Mouse (Mus musculus) CD4-positive, CD25-positive, alpha-beta regulatory T cell, adult 4 months (primary cell): ENCODE measurements at regions not wholly inside any gene's neighbourhood (a gene's known extent, or its start where the extent isn't known, plus 50 kb on each side); places are given as distances from the start of the nearest gene placed in this dataset.

Experiments used
- ATAC-seq: one replicate; pipeline ENCODE4 v1.8.0; 2017

DNA sequence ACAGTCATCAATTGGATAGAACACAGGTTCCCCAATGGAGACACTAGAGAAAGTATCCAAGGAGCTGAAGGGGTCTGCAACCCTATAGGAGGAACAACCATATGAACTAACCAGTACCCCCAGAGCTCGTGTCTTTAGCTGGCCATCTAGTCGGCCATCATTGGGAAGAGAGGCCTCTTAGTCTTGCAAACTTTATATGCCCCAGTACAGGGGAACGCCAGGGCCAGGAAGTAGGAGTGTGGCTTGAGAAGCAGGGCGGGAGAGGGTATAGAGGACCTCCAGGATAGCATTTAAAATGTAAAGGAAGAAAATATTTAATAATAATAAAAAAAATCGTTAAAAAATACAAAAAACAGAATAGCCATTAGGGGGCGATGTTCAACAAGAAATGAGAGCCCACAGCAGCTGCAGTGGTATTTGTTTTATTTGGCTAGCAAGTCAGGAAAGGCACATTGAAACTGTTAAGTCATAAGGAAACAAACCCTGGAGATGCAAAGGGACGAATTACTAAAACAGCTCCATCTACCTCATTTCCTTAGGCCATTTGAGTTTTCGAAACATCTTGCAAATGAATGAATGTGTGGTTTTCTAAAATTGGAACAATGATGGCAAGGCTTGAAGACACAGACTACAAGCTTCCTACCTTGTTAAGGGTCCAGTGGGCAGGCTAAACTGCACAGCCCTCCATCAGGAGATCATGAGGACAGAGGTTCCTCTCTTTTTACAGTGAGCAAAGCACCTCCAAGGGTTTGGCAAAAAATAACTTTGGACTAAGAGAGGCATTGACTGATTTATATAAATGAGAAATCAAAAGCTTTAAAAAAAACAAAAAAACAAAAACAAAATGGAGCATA is 350.7 kb upstream of the Rasa1 start:
- peak; percentile 72 for ATAC-seq

DNA sequence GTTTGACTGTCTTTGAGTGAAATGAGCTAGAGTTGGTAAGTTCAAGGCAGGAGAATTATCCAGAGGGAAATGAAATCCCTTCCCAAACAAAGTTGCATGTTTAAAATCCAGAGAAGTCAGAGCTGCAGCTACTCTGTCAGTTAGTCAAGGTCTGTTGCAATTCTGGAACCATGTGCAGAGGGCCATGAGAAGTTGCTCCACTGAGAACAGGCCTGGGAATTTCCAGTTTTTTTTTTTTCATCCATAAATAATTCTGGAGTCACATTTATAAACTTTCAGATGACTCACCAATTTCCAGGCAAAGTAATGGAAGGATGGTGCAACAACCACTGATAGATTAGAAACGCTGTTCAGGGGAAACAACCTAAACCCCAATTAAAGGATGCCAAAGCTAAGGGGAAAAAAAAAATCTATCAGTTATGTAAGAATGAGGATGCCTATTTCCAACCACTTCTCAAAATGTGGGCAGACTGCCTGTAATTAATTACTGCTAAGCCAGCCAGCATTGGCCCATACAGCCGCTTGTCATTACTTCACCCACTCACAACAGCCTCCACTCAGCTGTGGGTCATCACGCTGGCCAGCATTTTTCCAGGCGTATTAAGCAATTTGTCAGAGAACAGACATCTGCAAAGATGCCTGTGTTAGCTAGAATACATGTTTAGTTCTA is 340.7 kb upstream of the Rasa1 start:
- no peak for ATAC-seq
